Mouse (Mus musculus) stomach, embryonic 14.5 days (tissue): ENCODE measurements around the gene Slc38a4. TPM values are rescaled to one million over a fixed set of nuclear protein-coding genes. Genes with fewer than 3 reads are reported as not detected.

ENCODE experiments used
- ATAC-seq: fragments of 200-750 bp; cut with Nextera tagmentation; 2 replicates; pipeline ENCODE4 v1.8.0; 2017; ENCODE audit warnings: low read depth, moderate TSS enrichment; ENCODE audit not compliant: insufficient number of reproducible peaks, insufficient read depth, low FRiP score
- H3K27ac ChIP-seq: fragments of 300-500 bp; sonication (generic); 2 replicates; pipeline ENCODE4 v1.5.1; 2014; ENCODE audit warnings: mild to moderate bottlenecking, low read length, moderate library complexity, mixed read lengths
- H3K27me3 ChIP-seq: fragments of 300-500 bp; sonication (generic); 2 replicates; pipeline ENCODE4 v1.6.1; 2014; ENCODE audit warnings: low read length, control low read depth, mixed read lengths; ENCODE audit not compliant: control insufficient read depth, insufficient read depth
- H3K36me3 ChIP-seq: fragments of 300-500 bp; sonication (generic); 2 replicates; pipeline ENCODE4 v1.6.1; 2014; ENCODE audit warnings: mild to moderate bottlenecking, control low read depth, low read length, moderate library complexity, mixed read lengths; ENCODE audit not compliant: control insufficient read depth, insufficient read depth
- H3K4me1 ChIP-seq: fragments of 300-500 bp; sonication (generic); 2 replicates; pipeline ENCODE4 v1.6.1; 2014; ENCODE audit warnings: low read length, control low read depth, mixed read lengths; ENCODE audit not compliant: control insufficient read depth, insufficient read depth
- H3K4me2 ChIP-seq: fragments of 300-500 bp; sonication (generic); replicated peaks from 2 replicates; pipeline ENCODE4 v1.6.1; 2014; ENCODE audit warnings: low read depth, low read length, control low read depth
- H3K4me3 ChIP-seq: fragments of 300-500 bp; sonication (generic); 2 replicates; pipeline ENCODE4 v1.5.1; 2014; ENCODE audit warnings: low read depth, low read length, control low read depth
- H3K9ac ChIP-seq: fragments of 300-500 bp; sonication (generic); replicated peaks from 2 replicates; pipeline ENCODE4 v1.6.1; 2014; ENCODE audit warnings: low read depth, mild to moderate bottlenecking, control low read depth, low read length, moderate library complexity, mixed read lengths
- H3K9me3 ChIP-seq: fragments of 300-500 bp; sonication (generic); 2 replicates; pipeline ENCODE4 v1.6.1; 2016; ENCODE audit warnings: low read depth, low read length, control low read depth; ENCODE audit not compliant: control insufficient read depth
- WGBS: fragments of 180-500 bp; shearing (Covaris S2); extraction: QIAGEN DNeasy Blood & Tissue Kit; methylation state at CpG from one replicate; pipeline ENCODE4 v1.1.7; 2014; 5-methylcytosine and 5-hydroxymethylcytosine counted together
- polyA plus RNA-seq: library from polyadenylated mRNA; unstranded; fragments of >200 nt; fragmentation: Nextera tagmentation; extraction: Ambion mirVana; gene quantifications from 2 replicates; pipeline ENCODE4 v1.2.1, GENCODE M21; 2014

The Slc38a4 gene
- polyA plus RNA-seq, 1 experiment from 2014 or later = 59.1 TPM

- Histone ChIP-seq H3K36me3 (no peaks in the 10 kb centered on the region), H3K4me2 (no peak overlapping the region), H3K9me3 (no peaks in the 10 kb centered on the region), H3K9ac (no peak overlapping the region), H3K4me1 (peaks cover 3% of the 10 kb centered on the region; the same call in 1 of the 2 replicates), H3K27ac (no peak overlapping the region), H3K27me3 (no peaks in the 10 kb centered on the region), H3K4me3 (no peak overlapping the region)
- no peak for ATAC-seq
- WGBS = 85% methylated on average over 11 of the region's 11 CpGs
Observed at GRCm38 (mm10) chr15:96968741-96969140, 87.0 kb downstream of the Slc38a4 start.

GRCm38 (mm10) chr15:96966326-96966725 is 89.4 kb downstream of the Slc38a4 start:
- H3K27ac ChIP-seq = no peak overlapping the region
- no peak overlapping the region for H3K4me2 ChIP-seq
- 88% methylated on average over 3 of the region's 3 CpGs for WGBS
- H3K4me3 ChIP-seq = no peak overlapping the region
- no peaks in the 10 kb centered on the region for H3K27me3 ChIP-seq
- no peak for ATAC-seq
- H3K9ac ChIP-seq = no peak overlapping the region
- no peaks in the 10 kb centered on the region for H3K9me3 ChIP-seq
- H3K36me3 ChIP-seq = no peaks in the 10 kb centered on the region
- no peaks in the 10 kb centered on the region for H3K4me1 ChIP-seq

GRCm38 (mm10) chr15:96963735-96964134 is 92.0 kb downstream of the Slc38a4 start:
- Histone ChIP-seq H3K36me3 (no peaks in the 10 kb centered on the region), H3K9ac (no peak overlapping the region), H3K9me3 (no peaks in the 10 kb centered on the region), H3K4me3 (no peak overlapping the region), H3K4me2 (no peak overlapping the region), H3K27ac (no peak overlapping the region), H3K4me1 (no peaks in the 10 kb centered on the region), H3K27me3 (no peaks in the 10 kb centered on the region)
- WGBS = 64% methylated on average over 10 of the region's 10 CpGs
- ATAC-seq = no peak

- no peaks in the 10 kb centered on the region for H3K27me3 ChIP-seq
- no peaks in the 10 kb centered on the region for H3K9me3 ChIP-seq
- H3K4me1 ChIP-seq = no peaks in the 10 kb centered on the region
- H3K4me3 ChIP-seq = no peak overlapping the region
- H3K27ac ChIP-seq = no peak overlapping the region
- no peak overlapping the region for H3K4me2 ChIP-seq
- no peak overlapping the region for H3K9ac ChIP-seq
- H3K36me3 ChIP-seq = no peaks in the 10 kb centered on the region
- ATAC-seq = no peak
- WGBS = 89% methylated on average over 8 of the region's 8 CpGs
Observed at GRCm38 (mm10) chr15:96963318-96963717, 92.4 kb downstream of the Slc38a4 start.

- Histone ChIP-seq H3K9me3 (no peaks in the 10 kb centered on the region), H3K27me3 (no peaks in the 10 kb centered on the region), H3K4me1 (no peaks in the 10 kb centered on the region), H3K4me3 (no peak overlapping the region), H3K9ac (no peak overlapping the region), H3K27ac (no peak overlapping the region), H3K36me3 (no peaks in the 10 kb centered on the region), H3K4me2 (no peak overlapping the region)
- ATAC-seq = no peak
- 86% methylated on average over 11 of the region's 11 CpGs for WGBS
Observed at GRCm38 (mm10) chr15:96960343-96960742, 95.4 kb downstream of the Slc38a4 start.

- no peaks in the 10 kb centered on the region for H3K27me3 ChIP-seq
- 79% methylated on average over 2 of the region's 2 CpGs for WGBS
Observed at GRCm38 (mm10) chr15:96959247-96959646, 96.5 kb downstream of the Slc38a4 start.

GRCm38 (mm10) chr15:96956699-96957098 is 99.1 kb downstream of the Slc38a4 start:
- Histone ChIP-seq H3K36me3 (no peaks in the 10 kb centered on the region), H3K9ac (no peak overlapping the region), H3K4me1 (peaks cover 11% of the 10 kb centered on the region; the same call in 1 of the 2 replicates), H3K27ac (no peak overlapping the region), H3K4me3 (no peak overlapping the region), H3K4me2 (no peak overlapping the region), H3K9me3 (no peaks in the 10 kb centered on the region), H3K27me3 (no peaks in the 10 kb centered on the region)
- 67% methylated on average over 3 of the region's 3 CpGs for WGBS
- no peak for ATAC-seq

More at GRCm38 (mm10) chr15:96959247-96959646, 96.5 kb downstream of the Slc38a4 start:
- Histone ChIP-seq H3K9ac (no peak overlapping the region), H3K4me1 (no peaks in the 10 kb centered on the region), H3K4me2 (no peak overlapping the region), H3K9me3 (no peaks in the 10 kb centered on the region), H3K4me3 (no peak overlapping the region), H3K36me3 (no peaks in the 10 kb centered on the region), H3K27ac (no peak overlapping the region)
- no peak for ATAC-seq

GRCm38 (mm10) chr15:96954389-96954788 is 101.4 kb downstream of the Slc38a4 start:
- ATAC-seq = no peak
- Histone ChIP-seq H3K9ac (no peak overlapping the region), H3K9me3 (no peaks in the 10 kb centered on the region), H3K27ac (no peak overlapping the region), H3K4me3 (no peak overlapping the region), H3K4me2 (no peak overlapping the region), H3K4me1 (peaks cover 11% of the 10 kb centered on the region; the same call in 1 of the 2 replicates), H3K27me3 (no peaks in the 10 kb centered on the region), H3K36me3 (no peaks in the 10 kb centered on the region)
- 83% methylated on average over 6 of the region's 6 CpGs for WGBS

GRCm38 (mm10) chr15:96953938-96954238 is 101.9 kb downstream of the Slc38a4 start:
- Histone ChIP-seq H3K9ac (0 out of 2 replicates have a peak overlapping the region, but pooled peaks have one; percentile 28), H3K27ac (no peak overlapping the region), H3K27me3 (no peaks in the 10 kb centered on the region), H3K4me3 (peak overlapping the region; percentile 25), H3K36me3 (no peaks in the 10 kb centered on the region), H3K9me3 (no peaks in the 10 kb centered on the region), H3K4me1 (peaks cover 11% of the 10 kb centered on the region; the same call in 1 of the 2 replicates), H3K4me2 (peak overlapping the region; percentile 48)
- WGBS = 30% methylated on average over 16 of the region's 16 CpGs
- no peak for ATAC-seq
